Mouse (Mus musculus): ENCODE measurements around the gene Dzip1l.
"Not testable (repeated sequence)": the region's sequence is repeated elsewhere in the genome, so short reads cannot be mapped to it uniquely, and the experiment has no call there.

The Dzip1l gene

DNA sequence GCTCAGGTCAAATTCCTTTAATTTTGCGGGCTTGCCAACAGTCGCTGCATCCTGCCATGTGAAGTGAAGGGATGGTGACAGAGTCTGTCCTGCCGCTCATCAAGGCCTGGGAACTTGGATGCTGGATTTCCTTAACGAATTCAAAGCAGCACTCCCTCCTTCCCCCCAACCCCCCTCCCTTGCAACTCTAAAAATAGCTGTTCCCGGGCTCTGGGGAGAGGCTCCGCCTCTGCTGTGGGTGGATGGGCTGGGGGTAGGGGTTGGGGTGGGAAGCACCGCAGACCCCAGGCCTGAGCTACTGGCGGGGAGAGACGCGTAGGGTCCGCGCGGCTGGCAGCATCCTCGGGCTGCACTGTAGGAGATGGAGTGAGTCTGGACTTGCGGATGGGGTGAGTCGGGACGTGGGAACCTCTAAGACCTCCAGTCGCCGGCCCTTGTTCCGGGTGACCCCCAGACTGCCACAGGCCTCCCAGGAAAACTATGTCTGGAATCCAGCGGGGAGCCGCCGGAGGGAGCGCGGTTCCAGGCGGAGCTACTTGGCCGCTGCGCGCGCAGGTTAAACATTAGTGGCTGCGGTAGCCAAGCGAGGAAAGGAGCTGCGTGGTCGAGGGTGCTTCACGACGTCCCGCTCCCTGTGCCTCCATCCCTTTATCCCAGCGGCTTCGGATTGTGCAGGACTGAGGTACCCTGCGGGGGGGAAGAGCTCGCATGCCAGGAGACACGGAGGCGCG is at the start of gene Dzip1l:
Dzip1l (plus strand) TSS at position 216 of the 731 bp plus-strand sequence.
- no peak for DNase-seq

DNA sequence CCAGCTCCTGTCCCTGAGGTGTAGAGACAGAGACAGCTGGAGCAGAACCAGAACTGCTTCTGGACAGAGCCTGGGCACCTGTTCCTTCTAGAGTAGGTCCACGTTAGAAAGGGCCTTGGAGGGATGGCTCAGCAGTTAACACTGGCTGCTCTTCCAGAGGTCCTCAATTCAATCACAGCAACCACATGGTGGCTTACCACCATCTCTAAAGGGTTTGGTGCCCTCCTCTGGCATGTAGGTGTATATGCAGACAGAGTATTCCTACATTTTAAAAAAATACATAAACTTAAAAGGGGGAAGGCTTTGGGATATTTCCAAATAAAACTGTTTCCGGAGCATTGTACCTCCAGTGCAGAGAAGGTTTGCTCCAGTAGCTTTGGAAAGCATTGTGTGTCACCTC is 48.6 kb upstream of the Dzip1l start:
- peak in 1 of 2 experiments; percentile 22 for DNase-seq

DNA sequence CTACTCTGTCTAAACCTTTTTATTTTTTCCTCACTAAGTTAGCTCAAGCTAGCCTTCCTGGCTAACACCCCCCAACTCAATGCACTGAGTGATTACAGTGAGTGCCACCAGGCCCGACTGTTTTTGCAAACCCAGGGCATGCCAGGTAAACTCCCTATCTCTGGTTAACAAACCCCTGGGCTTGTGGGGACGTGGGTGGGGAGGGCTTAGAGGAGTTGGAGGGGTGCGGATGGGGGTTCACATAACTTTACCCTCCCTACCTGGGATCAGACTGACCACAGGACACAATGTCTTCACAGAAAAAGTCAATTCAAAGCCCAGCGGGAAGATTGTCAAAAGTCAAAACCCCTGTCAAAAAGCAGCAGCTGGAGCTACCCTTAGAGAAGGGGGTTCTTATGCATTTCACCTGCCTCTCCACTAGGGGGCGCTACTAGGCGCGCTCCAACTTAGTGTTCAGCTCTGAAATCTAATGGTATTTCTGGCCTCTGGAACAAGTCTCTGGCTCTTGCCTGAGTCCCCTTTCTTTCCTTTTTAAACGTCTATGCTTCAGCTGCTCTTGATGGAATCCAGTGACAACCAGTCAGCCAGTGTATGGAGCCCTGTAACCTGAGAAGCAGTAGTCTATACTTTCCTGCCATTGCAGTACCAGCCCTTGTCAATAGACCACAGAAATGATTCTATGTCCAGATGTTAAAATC is 41.6 kb upstream of the Dzip1l start:
- DNase-seq = peak in 1 of 2 experiments; percentile 41

DNA sequence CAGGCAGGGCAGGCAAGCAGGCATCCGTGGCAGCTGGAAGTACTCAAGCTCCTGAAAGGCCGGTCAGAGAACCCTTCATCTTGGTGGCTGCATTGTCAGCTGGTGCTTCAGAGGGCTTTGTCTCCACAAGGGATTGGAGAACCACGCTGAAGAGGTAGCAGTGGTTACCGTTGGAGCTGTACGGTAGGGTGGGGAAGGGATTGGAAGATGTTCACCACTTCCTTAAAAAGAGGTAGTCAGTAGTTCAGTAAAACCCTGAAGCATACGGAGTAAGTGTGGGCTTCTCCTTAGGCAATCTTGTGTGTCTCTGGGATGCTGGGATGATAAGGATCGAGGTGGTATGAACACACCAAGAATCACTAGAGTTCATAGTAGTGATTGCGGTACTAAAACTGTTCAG is 38.2 kb upstream of the Dzip1l start:
- DNase-seq = no peak

DNA sequence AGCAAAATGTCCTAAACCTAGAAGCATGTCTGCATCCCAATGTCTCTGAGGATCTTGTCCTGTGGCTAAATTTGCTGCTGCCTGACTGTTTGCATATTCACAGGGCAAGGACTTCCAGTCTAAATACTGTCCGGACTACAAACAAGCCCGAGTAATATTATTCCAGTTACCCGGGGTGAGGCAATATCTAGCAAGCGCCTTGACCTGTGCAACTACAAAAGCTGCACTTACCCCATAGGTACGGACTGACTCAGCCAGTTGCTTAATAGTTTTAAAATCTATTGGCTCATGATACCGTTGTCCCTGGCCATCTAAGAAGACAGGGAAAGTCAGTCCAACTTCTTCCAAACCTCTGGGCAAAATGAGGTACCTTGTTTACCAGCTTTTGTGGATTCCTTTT is 30.2 kb upstream of the Dzip1l start:
- DNase-seq = not testable (repeated sequence)

DNA sequence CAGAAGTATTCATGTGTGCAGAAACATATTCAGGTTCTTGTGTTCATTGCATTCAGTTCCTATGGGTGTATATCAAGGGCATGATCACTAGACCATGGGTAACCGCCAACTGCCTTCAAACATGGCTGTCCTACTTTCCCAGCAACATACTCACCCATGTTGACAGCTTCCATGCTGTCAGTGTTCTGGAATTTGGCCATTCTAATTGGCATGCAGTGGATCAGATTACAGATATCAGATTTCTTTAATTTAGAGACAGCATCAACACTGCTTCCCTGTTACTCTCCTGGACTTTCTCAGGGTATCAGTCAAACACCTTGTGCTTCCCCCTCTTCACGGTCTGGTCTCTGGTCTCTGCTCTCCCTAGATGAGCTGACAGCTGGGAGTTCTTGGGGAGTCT is 25.7 kb upstream of the Dzip1l start:
- no peak for DNase-seq

DNA sequence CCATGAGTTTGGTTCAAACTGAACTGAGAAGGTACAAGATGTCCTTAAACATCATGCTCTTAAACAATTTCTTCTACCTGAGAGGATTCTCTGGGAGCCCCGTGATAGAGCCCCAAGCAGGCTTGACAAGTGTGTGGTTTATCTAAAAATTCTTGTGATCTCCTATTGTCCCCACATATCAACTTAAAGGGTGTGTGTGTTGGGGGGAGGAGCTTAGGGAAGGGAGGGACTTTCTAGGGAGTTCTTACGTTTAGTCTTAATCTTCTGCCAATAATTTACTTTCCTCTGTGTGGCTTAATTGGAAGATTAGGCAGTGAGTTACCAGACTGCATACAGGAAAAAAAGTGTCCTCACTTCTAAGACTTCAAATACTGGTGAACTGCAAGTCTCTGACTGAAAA is 17.1 kb upstream of the Dzip1l start, which contains the start of gene A4gnt:
A4gnt (plus strand) TSS at position 301 of the 400 bp plus-strand sequence.
- no peak for DNase-seq

DNA sequence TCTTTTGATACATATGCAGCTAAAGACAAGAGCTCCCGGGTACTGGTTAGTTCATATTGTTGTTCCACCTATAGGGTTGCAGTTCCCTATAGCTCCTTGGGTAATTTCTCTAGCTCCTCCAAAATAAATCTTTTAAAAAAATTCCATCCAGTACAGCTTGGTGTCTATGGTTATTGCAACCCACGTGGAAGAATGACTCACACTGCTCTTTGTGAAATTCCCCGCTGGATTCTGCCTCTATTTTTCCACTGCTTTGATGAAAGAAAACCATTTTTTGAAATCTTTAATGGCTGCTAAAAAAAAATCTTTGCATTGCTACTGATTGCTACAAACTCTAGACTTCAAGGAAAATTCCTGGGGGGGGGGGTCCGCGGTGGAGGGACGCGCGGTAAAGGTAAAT is 9.6 kb upstream of the Dzip1l start:
- no peak for DNase-seq

DNA sequence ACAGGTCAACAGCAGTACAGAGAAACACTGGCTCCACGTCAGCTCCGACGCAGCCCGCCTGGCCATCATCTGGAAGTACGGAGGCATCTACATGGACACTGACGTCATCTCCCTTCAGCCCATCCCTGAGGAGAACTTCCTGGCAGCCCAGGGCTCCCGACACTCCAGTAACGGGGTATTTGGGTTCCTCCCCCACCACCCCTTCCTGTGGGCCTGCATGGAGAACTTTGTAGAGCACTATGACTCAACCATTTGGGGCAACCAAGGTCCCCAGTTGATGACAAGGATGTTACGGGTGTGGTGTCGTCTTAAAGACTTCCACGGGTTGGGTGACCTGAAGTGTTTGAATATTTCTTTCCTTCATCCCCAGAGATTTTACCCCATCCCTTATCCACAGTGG is 9.1 kb upstream of the Dzip1l start:
- no peak for DNase-seq

DNA sequence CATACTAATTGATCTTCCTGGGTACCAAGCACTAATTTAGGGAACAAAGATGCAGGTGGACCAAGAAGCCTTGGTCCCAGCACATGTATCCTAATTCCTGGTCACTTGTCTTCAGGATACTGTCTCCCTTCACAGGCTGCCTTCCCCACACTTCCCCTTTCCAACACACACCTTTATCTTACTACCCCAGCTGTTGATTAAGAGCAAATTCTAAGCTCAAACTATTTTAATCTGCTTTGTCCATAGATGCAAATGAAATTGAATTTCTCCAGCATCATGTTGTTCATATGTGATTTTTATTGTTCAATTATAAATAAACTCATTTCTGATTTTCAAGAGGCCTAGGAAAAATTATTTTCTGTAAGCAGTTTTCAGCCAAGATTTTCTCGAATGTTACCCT is 7.3 kb upstream of the Dzip1l start:
- DNase-seq = no peak

DNA sequence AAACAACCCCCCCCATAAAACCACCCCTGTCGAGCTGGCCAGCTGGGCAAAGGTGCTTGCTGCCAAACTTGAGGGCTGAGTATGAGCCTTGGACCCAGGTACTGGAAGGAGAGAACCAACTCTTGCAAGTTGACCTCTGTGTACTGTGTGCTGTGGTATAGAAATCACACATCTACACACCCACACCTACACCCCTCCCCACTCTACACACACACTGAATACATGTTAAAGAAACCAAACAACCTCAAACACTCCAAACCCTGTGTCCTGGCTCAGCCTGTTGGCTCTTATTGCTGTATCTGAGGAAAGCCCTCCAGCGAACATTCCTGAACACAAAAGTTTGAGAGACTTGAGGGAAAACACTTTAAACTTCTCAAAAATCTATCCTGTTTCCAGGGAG is 6.3 kb upstream of the Dzip1l start:
- DNase-seq = no peak

DNA sequence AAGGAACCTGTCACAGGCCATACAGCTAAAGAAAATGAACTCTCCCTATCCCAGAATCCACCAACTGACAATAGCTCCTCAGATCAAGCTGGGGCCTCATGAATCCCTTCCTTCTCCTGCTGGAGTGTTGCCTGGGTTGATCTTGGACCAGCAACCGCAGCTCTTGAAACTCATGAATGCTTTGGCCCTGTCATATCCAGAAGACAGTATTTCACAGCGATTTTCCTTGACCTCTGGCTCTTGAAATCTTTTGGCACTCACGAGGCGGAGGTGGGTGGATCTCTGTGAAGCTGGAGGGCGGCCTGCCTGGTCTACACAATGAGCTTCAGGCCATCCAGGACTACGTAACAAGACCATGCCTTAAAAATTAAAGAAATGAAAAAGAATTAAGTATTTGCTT is 5.2 kb upstream of the Dzip1l start:
- DNase-seq = no peak

DNA sequence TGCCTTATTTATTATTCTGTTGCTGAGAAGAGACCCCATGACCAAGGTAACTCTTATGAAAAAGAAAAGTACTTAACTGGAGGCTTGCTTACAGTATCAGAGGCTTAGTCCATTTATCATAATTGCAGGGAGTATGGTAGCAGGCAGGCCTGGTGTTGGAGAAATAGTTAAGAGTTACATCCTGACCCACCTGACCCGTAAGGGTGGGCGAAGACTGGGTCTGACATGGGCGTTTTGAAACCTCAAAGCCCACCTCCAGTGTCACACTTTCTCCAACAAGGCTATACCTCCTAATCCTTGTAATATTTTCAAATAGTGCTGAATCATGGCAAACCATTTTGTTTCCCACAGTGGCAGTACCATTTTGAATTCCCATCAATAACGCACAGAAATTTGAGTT is 715 bp upstream of the Dzip1l start:
- DNase-seq = no peak

DNA sequence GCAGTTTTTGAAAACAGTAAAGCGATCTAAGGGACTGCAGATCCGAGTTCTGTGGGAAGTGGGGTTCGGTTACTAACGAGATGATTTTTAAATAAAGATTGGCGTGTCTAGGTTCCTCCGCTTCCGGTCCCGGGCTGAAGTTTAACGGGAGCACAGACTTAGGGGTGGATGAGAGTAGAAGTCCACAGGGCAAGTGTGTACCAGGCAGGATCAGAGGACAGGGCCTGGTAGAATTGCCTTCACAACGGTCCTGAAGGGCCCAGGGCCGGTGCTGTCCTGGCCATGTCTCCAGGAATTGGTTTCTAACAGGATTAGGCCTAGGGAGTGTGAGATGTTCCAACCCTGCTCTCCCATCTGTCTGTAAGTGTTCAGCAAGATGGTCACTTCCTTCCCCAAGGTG is 775 bp downstream of the Dzip1l start:
- DNase-seq = no peak

DNA sequence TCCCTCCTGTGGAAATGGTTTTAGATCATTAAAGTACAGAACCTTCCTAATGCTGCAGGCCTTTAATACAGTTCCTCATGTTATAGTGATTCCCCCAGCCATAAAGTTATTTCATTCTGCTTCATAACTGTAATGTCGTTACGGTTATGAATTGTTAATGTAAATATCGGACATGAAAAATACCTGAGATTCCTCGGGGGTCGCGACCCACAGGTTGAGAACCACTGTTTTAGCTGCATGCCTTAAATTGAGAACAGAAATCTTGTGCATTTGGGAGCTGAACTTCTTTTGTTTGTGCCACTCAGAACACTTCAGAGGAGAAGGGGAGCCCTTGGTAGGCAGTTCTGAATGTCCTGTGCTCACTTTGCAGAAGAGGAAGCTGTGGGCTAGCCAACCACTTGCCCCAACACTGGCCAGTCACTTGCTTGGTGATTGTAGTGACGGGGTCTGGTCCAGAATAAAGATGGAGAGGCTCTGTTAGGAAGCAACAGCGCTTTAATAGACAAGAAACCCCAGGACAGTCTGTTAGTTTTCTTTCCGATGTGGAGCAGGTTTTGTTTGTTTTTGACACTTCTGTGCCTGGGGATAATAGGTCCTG is 1.3 kb downstream of the Dzip1l start:
- DNase-seq = no peak

DNA sequence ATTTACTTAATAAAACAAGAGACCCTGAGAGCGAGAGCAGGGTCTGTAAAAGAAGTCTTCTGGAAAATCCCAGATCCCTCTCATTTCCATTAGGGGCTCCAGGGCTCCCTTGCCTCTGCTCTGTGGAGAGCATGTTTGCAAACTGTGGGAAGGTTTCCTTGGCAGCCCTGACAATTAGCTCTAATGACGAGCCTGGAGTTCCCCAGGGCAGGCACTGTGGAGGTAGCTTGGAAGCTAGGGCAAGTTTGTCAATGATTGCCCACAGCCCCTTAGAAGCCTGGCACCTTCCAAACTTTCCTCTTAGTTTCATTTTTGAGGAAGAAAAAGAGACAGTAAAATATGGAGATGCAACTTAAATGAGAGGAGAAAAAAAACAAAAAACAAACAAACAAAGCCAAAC is 2.5 kb downstream of the Dzip1l start:
- DNase-seq = no peak

DNA sequence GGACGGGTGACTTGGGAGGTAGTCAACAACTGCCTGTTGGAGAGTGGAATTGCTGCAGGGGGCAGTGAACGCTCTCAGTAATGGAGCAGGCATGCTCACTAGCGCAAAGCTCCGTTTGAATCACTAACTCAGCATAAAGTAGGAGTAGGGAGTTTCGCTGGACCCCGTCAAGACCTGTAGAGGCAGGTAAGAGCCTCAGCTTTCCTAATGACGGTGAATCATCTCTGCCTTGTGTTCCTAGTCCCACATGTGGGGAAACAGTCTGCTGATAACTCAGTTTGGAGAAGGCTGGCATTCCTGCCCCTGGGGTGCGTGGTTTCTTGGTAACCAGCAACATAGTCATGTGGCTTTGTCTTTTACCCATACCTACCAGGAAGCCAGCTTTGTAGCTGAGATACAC is 3.0 kb downstream of the Dzip1l start:
- no peak for DNase-seq

DNA sequence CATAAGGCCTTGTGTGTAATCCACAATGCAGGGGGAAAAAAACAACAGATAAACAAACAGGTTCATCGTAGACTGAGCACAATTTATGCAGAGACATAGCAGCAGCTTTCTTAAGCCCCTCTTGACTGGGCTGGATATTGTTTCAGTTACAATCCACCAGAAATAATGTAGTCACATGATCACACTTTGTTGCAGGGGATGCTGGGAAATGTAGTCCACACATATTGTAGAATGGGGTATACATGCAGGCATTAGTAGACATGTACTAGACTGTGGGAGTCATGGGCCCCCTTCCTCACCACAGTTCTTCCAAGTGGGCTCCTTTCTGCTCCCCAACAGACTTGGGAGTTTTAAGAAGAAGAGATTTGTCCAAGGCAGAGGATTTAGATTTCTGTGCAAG is 7.5 kb downstream of the Dzip1l start:
- DNase-seq = no peak

DNA sequence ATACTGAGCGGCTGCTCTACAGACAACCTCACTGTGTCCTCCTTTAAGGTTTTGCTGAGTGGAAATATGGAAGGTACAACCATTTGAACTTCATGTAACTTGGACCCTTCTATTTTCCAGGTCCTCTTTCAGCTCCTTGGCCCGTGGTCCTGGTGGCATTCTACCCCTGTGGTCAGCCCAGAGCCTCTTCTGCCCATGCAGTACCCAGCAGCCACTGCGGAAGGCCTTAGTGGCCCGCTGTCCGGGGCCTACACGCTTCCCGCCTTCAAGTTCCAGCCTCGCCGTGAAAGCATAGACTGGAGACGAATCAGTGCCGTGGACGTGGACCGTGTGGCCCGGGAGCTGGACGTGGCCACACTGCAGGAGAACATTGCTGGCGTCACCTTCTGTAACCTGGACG is 7.9 kb downstream of the Dzip1l start:
- no peak for DNase-seq

DNA sequence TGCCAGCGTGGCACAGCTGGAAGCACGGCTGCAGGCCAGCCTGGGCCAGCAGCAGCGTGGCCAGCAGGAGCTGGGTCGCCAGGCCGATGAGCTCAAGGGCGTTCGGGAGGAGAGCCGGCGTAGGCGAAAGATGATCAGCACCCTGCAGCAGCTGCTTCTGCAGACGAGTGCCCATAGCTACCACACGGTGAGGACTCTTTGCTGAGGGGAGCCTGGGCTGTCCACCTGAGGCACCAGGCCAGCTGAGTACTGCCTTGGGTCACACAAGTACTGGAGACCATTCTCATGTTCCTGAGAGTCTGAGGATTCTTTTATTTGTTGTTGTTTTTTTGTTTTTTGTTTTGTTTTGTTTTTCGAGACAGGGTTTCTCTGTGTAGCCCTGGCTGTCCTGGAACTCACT is 8.4 kb downstream of the Dzip1l start:
- no peak for DNase-seq

DNA sequence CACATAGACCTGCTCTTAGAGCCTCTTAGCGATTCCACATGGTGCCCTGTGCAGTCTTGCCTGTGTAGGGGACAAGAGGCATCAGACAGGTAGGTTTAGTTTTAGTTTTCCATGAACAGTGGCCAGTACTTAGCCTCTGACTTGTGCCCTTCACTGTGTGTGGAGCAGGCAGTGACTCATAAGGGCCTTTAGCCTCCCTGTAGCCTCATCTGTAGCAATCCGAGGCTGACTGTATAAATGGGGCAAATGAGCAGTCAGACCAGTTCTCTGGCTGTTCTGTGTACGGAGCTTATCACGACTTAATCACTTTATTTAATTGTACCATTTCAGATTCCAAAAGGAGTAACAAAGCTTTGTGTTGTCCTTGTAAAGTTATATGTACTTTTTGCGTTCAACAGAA is 10.7 kb downstream of the Dzip1l start:
- DNase-seq = no peak

DNA sequence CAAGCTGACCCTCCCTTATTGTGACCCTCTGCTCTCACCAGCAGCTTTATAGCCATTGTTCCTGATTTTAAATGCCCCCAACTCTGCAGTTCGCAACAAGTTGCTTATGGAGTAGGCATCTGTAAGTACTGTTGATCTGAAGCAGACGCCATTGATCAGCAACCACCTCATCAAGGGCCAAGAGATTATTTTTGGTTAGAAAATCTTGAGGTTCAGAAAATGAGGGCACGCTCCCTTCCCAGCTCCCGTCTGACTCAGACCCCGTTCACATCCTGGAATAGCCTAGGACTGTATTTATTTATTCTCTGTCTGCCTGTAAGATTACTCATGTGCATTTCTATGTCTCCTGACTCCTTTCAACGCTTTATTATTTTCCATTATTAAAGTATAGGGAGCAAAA is 16.1 kb downstream of the Dzip1l start:
- DNase-seq = no peak

DNA sequence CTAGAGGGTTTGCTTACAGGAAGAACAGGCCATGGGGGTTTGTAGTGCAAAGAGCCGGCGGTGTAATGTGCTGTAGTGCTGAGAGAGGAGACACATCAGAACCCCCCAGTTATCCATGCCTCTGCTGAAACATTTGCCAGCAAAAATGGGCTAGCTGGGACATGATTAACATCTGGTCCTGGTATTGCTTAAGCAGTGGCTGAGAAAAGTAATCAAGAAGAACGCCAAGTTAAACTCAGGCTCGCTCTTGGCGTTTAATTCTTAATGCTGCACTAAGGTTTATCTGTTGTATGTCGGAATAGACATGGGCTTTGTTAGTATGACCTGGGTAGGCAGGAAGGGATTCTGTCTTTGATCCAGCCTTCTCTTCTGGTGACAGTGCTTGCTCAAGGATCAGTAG is 16.8 kb downstream of the Dzip1l start:
- DNase-seq = no peak

DNA sequence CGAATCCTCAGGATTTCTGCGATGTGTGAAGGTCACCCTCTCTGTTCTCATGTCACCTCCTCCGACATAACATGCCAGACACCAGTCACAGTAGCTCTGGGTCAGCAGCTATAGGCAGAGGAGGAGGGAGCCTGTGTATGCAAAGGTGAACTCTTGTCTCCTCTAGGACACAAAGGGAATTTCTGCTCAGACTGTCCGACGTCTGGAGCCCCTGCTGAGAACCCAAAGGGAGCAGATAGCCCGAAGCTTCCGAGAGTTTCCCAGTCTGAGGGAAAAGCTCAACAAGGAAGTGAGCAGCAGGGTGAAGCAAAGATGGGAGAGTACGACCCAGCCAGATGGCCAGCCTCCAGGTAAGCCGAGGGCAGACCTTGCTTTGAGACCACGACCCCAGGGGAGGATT is 31.5 kb downstream of the Dzip1l start:
- DNase-seq = no peak
